Comparison of ENCODE assay signal across 15 mouse cellular contexts in the genomic region with DNA sequence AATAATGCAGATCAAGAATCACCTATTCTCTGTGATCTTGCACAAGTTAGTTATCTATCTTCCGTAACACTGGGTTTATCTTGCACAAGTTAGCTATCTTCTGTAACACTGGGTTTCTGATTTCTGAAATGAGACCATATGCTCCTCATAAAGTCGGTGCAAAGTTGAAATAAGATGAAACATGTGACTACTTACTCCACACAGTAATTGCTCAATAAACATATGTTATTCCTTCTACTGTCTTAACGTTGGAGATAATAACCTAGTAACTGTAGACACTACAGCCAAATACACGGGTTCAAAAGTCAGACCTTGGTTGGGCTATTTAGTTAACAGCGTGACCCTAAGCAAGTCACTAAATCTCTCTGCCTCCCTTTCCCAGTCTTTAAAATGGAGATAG.
DNase-seq lines count a peak whose midpoint lies in the region; ATAC-seq and TF ChIP-seq lines count a peak whose summit lies in the region.
"Had no signal": no experiment of that assay in that cellular context is flagged by ENCODE, and none has a peak within 500 bp of the region (broad histone marks: within the 10 kb centered on the region; RNA-seq: fewer than 3 reads in every experiment).

No protein-coding gene starts in this region.

- no peaks in the 10 kb centered on the region for H3K9me3 ChIP-seq in MEL (replicated peaks; ENCODE audit: insufficient read depth, low read length)
- H3K9me3 ChIP-seq in intestine, embryonic 15.5 days: no peaks in the 10 kb centered on the region
- no peaks in the 10 kb centered on the region for H3K9me3 ChIP-seq in intestine, postnatal 0 days (ENCODE audit: control insufficient read depth)
- H3K9me3 ChIP-seq in heart, embryonic 12.5 days (replicated peaks): no peaks in the 10 kb centered on the region
- no peaks in the 10 kb centered on the region for H3K9me3 ChIP-seq in midbrain, embryonic 13.5 days
- H3K9me3 ChIP-seq: embryonic facial prominence, embryonic 10.5 days; embryonic facial prominence, embryonic 12.5 days; forebrain, embryonic 13.5 days; forebrain, embryonic 15.5 days; G1E had no signal

- TF ChIP-seq POLR2A in MEL (IDR thresholded peaks at IDR 0.05; ENCODE audit: control insufficient read depth in 1 of 2, insufficient read depth in 1 of 2, low read depth in 1 of 2, low read length in 2 of 2, poor library complexity in 1 of 2): no peak

- H3K27ac ChIP-seq in MEL (ENCODE audit: control insufficient read depth, low read depth, low read length): no peak overlapping the region
- no peak overlapping the region for H3K27ac ChIP-seq in intestine, embryonic 15.5 days
- H3K27ac ChIP-seq in intestine, postnatal 0 days (ENCODE audit: low read depth, low read length): no peak overlapping the region
- H3K27ac ChIP-seq in heart, embryonic 12.5 days (ENCODE audit: poor library complexity, severe bottlenecking): no peak overlapping the region
- H3K27ac ChIP-seq in midbrain, embryonic 13.5 days: no peak overlapping the region
- H3K27ac ChIP-seq: embryonic facial prominence, embryonic 10.5 days; embryonic facial prominence, embryonic 12.5 days; forebrain, embryonic 13.5 days; forebrain, embryonic 15.5 days had no signal

- no peaks in the 10 kb centered on the region for H3K79me2 ChIP-seq in MEL (ENCODE audit: control insufficient read depth, insufficient read depth, low read length, poor library complexity)

- peak; percentile 69; the same call in 1 of the 2 replicates for ATAC-seq in intestine, embryonic 15.5 days
- peak; percentile 82 for ATAC-seq in intestine, postnatal 0 days
- peak; percentile 28; the same call in 1 of the 2 replicates for ATAC-seq in megakaryocyte progenitor cell, adult 5-6 weeks (replicated peaks; ENCODE audit: poor library complexity)
- no peak for ATAC-seq in heart, embryonic 12.5 days (ENCODE audit: insufficient number of reproducible peaks, low FRiP score)
- ATAC-seq in midbrain, embryonic 13.5 days: no peak

- no peak for TF ChIP-seq RAD21 in MEL (IDR thresholded peaks at IDR 0.05; ENCODE audit: low read depth, low read length)

- no peak overlapping the region for H3K9ac ChIP-seq in MEL (ENCODE audit: control insufficient read depth, low read depth, low read length, poor library complexity, severe bottlenecking)
- H3K9ac ChIP-seq in intestine, embryonic 15.5 days: no peak overlapping the region
- no peak overlapping the region for H3K9ac ChIP-seq in intestine, postnatal 0 days (ENCODE audit: low read depth, low read length)
- H3K9ac ChIP-seq in heart, embryonic 12.5 days: no peak overlapping the region
- H3K9ac ChIP-seq in midbrain, embryonic 13.5 days (replicated peaks): no peak overlapping the region
- H3K9ac ChIP-seq: embryonic facial prominence, embryonic 12.5 days; forebrain, embryonic 13.5 days; forebrain, embryonic 15.5 days; forebrain, postnatal 0 days had no signal

- peaks cover 0 to 2% of the 10 kb centered on the region in 2 experiments; a peak in 1 of 4 replicates for H3K27me3 ChIP-seq in MEL (ENCODE audit: control insufficient read depth in 1 of 2, insufficient read depth in 2 of 2, low read length in 2 of 2)
- no peaks in the 10 kb centered on the region for H3K27me3 ChIP-seq in intestine, embryonic 15.5 days (replicated peaks)
- H3K27me3 ChIP-seq in intestine, postnatal 0 days (replicated peaks; ENCODE audit: control insufficient read depth, insufficient read depth, low read length): no peaks in the 10 kb centered on the region
- H3K27me3 ChIP-seq in heart, embryonic 12.5 days (replicated peaks): no peaks in the 10 kb centered on the region
- H3K27me3 ChIP-seq in midbrain, embryonic 13.5 days: no peaks in the 10 kb centered on the region
- H3K27me3 ChIP-seq: CH12.LX; embryonic facial prominence, embryonic 12.5 days; forebrain, embryonic 13.5 days; forebrain, embryonic 15.5 days had no signal

- H3K4me2 ChIP-seq in intestine, embryonic 15.5 days (replicated peaks): no peak overlapping the region
- peak overlapping the region; percentile 40 for H3K4me2 ChIP-seq in intestine, postnatal 0 days (replicated peaks; ENCODE audit: low read depth)
- H3K4me2 ChIP-seq in heart, embryonic 12.5 days: no peak overlapping the region
- H3K4me2 ChIP-seq in midbrain, embryonic 13.5 days (replicated peaks): no peak overlapping the region
- H3K4me2 ChIP-seq: embryonic facial prominence, embryonic 12.5 days; forebrain, embryonic 13.5 days; forebrain, embryonic 15.5 days had no signal

- DNase-seq in MEL (ENCODE audit: low read depth, low spot score): no peak
- DNase-seq in left cerebral cortex, adult 11 months (ENCODE audit: low spot score): no peak
- no peak for DNase-seq in spleen, adult 12 weeks (ENCODE audit: low spot score)

- H3K36me3 ChIP-seq in MEL (ENCODE audit: control insufficient read depth in 1 of 2, insufficient read depth in 2 of 2, low read length in 2 of 2): peaks cover 0 to 2% of the 10 kb centered on the region in 2 experiments; a peak in 2 of 4 replicates
- no peaks in the 10 kb centered on the region for H3K36me3 ChIP-seq in intestine, embryonic 15.5 days
- no peaks in the 10 kb centered on the region for H3K36me3 ChIP-seq in intestine, postnatal 0 days (ENCODE audit: control insufficient read depth, insufficient read depth)
- no peaks in the 10 kb centered on the region for H3K36me3 ChIP-seq in heart, embryonic 12.5 days
- H3K36me3 ChIP-seq in midbrain, embryonic 13.5 days: no peaks in the 10 kb centered on the region
- H3K36me3 ChIP-seq: embryonic facial prominence, embryonic 10.5 days; embryonic facial prominence, embryonic 12.5 days; forebrain, embryonic 15.5 days; G1E had no signal

- TF ChIP-seq CTCF in MEL (IDR thresholded peaks at IDR 0.05 in 2 of 3, conservative IDR thresholded peaks at IDR 0.05 in 1 of 3; ENCODE audit: control insufficient read depth in 1 of 3, insufficient read depth in 1 of 3, low read depth in 2 of 3, low read length in 3 of 3, poor library complexity in 1 of 3, severe bottlenecking in 1 of 3): no peak
- no peak for TF ChIP-seq CTCF in intestine, postnatal 0 days (IDR thresholded peaks at IDR 0.05; ENCODE audit: low read depth)

- no peak for TF ChIP-seq EP300 in MEL (IDR thresholded peaks at IDR 0.05; ENCODE audit: low read depth in 1 of 2, low read length in 2 of 2)

- H3K4me3 ChIP-seq in MEL (ENCODE audit: control insufficient read depth in 1 of 2, insufficient read depth in 1 of 2, low read depth in 2 of 2, low read length in 2 of 2): no peak overlapping the region
- H3K4me3 ChIP-seq in intestine, embryonic 15.5 days (replicated peaks): no peak overlapping the region
- H3K4me3 ChIP-seq in intestine, postnatal 0 days (ENCODE audit: low read depth, low read length): no peak overlapping the region
- H3K4me3 ChIP-seq in heart, embryonic 12.5 days: no peak overlapping the region
- no peak overlapping the region for H3K4me3 ChIP-seq in midbrain, embryonic 13.5 days (replicated peaks)
- H3K4me3 ChIP-seq: embryonic facial prominence, embryonic 10.5 days; embryonic facial prominence, embryonic 12.5 days; forebrain, embryonic 13.5 days; forebrain, embryonic 15.5 days had no signal

- WGBS in intestine, embryonic 15.5 days: 60% methylated on average over 5 of the region's 5 CpGs
- 34% methylated on average over 5 of the region's 5 CpGs for WGBS in intestine, postnatal 0 days
- WGBS in heart, embryonic 12.5 days: 62% methylated on average over 5 of the region's 5 CpGs
- WGBS in midbrain, embryonic 13.5 days: 80% methylated on average over 5 of the region's 5 CpGs

- H3K4me1 ChIP-seq in MEL (ENCODE audit: control insufficient read depth in 1 of 2, insufficient read depth in 2 of 2, low read length in 2 of 2): no peaks in the 10 kb centered on the region; a peak in 1 of 4 replicates
- no peaks in the 10 kb centered on the region for H3K4me1 ChIP-seq in intestine, embryonic 15.5 days (replicated peaks)
- no peaks in the 10 kb centered on the region for H3K4me1 ChIP-seq in intestine, postnatal 0 days (replicated peaks; ENCODE audit: control insufficient read depth, insufficient read depth, low read length)
- H3K4me1 ChIP-seq in heart, embryonic 12.5 days (replicated peaks): no peaks in the 10 kb centered on the region
- H3K4me1 ChIP-seq in midbrain, embryonic 13.5 days (replicated peaks): no peaks in the 10 kb centered on the region
- H3K4me1 ChIP-seq: embryonic facial prominence, embryonic 10.5 days; embryonic facial prominence, embryonic 12.5 days; forebrain, embryonic 13.5 days; forebrain, embryonic 15.5 days had no signal

TF ChIP-seq in MEL, 35 proteins besides CTCF, POLR2A, EP300 and RAD21:
- no peak for TF ChIP-seq GABPA (IDR thresholded peaks at IDR 0.05; ENCODE audit: low read depth, low read length)
- peak; percentile 26; the same call in 1 of the 2 replicates for TF ChIP-seq MXI1 (IDR thresholded peaks at IDR 0.05; ENCODE audit: low read depth, low read length)

Comparison
In these comparisons a context has a peak if more than half of its experiments do, and no peak if none do; other contexts are left out.
1. ATAC-seq: peak in intestine, embryonic 15.5 days (single experiment), intestine, postnatal 0 days (single experiment) and megakaryocyte progenitor cell, adult 5-6 weeks (single experiment); none in heart, embryonic 12.5 days (single experiment) and midbrain, embryonic 13.5 days (single experiment).